In the genomic region with DNA sequence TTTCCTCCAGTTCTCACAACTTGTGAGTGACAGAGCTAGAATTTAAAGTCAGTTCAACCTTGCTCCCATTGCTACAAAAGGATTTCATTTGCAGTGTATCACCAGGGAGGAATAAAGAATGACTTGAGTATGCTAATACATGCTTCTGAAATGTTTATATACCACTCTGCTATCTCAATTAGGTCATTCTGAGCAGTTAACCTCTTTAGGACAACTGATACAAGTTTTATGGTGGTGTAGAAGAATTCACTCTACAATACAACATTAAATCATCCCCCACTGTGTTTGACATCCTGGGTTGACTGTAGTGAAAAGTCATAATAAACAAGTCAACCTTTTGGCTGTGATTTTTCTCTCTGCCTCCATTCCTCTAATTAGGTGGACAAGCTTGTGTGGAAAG, we compare ENCODE assay signal across 26 mouse cellular contexts.
"Had no signal": no experiment of that assay in that cellular context is flagged by ENCODE, and none has a peak within 500 bp of the region (broad histone marks: within the 10 kb centered on the region; RNA-seq: fewer than 3 reads in every experiment).

No protein-coding gene starts in this region.

- ATAC-seq: hindbrain, embryonic 16.5 days; inflammation-experienced regulatory T-cells, adult 6 months; intestine, embryonic 15.5 days; intestine, postnatal 0 days; liver, postnatal 0 days had no signal

- H3K27ac ChIP-seq: gastrocnemius, adult 2 months; heart, embryonic 10.5 days; hindbrain, embryonic 10.5 days; hindbrain, embryonic 12.5 days; hindbrain, embryonic 14.5 days; intestine, embryonic 15.5 days; layer of hippocampus, adult 2 months; left cerebral cortex, adult 2 months; limb, embryonic 12.5 days; liver, embryonic 13.5 days; liver, embryonic 15.5 days had no signal

- DNase-seq: gastrocnemius, adult 2 months; gastrocnemius, postnatal 10 days; gastrocnemius, postnatal 25 days; heart, adult 18-20 months; heart, postnatal 10 days; heart, postnatal 4 days; kidney, adult 2 months; kidney, adult 9 months; kidney, postnatal 14 days; liver; liver, embryonic 13.5 days; liver, postnatal 0 days had no signal

- H3K9me3 ChIP-seq: heart, embryonic 10.5 days; heart, embryonic 12.5 days; hindbrain, embryonic 10.5 days; hindbrain, embryonic 12.5 days; intestine, embryonic 15.5 days; limb, embryonic 12.5 days; liver, embryonic 13.5 days; liver, embryonic 15.5 days had no signal

- H3K4me2 ChIP-seq: heart, embryonic 12.5 days; hindbrain, embryonic 12.5 days; hindbrain, embryonic 14.5 days; intestine, embryonic 15.5 days; limb, embryonic 12.5 days; liver, embryonic 11.5 days; liver, embryonic 13.5 days; liver, embryonic 15.5 days had no signal

- H3K36me3 ChIP-seq: heart, embryonic 10.5 days; heart, embryonic 12.5 days; hindbrain, embryonic 10.5 days; hindbrain, embryonic 12.5 days; intestine, embryonic 15.5 days; limb, embryonic 12.5 days; liver, embryonic 13.5 days; liver, embryonic 15.5 days had no signal

- H3K9ac ChIP-seq: heart, embryonic 12.5 days; hindbrain, embryonic 12.5 days; hindbrain, embryonic 14.5 days; intestine, embryonic 15.5 days; limb, embryonic 12.5 days; liver, embryonic 13.5 days; liver, embryonic 15.5 days; liver, postnatal 0 days had no signal

- H3K4me3 ChIP-seq: gastrocnemius, adult 2 months; heart, embryonic 10.5 days; heart, embryonic 12.5 days; hindbrain, embryonic 10.5 days; hindbrain, embryonic 12.5 days; intestine, embryonic 15.5 days; layer of hippocampus, adult 2 months; left cerebral cortex, adult 2 months; limb, embryonic 12.5 days; liver, embryonic 13.5 days; liver, embryonic 15.5 days had no signal

- H3K27me3 ChIP-seq: heart, embryonic 12.5 days; hindbrain, embryonic 12.5 days; intestine, embryonic 15.5 days; liver, embryonic 13.5 days; liver, embryonic 15.5 days had no signal

- H3K4me1 ChIP-seq: heart, embryonic 10.5 days; heart, embryonic 12.5 days; hindbrain, embryonic 10.5 days; hindbrain, embryonic 12.5 days; intestine, embryonic 15.5 days; limb, embryonic 12.5 days; liver, embryonic 13.5 days; liver, embryonic 15.5 days had no signal
